Mouse (Mus musculus) kidney, adult 2 months (tissue): ENCODE data around the gene Nudt4.

Source experiments
- CTCF ChIP-seq: fragments of 200-500 bp; conservative IDR thresholded peaks from 2 replicates; pipeline ENCODE4 v1.5.1; 2011; ENCODE audit warnings: low read depth, mild to moderate bottlenecking, control low read depth, low read length, moderate library complexity, mixed read lengths; ENCODE audit not compliant: insufficient read depth, insufficient read length
- POLR2A ChIP-seq: fragments of 200-500 bp; IDR thresholded peaks from one replicate; pipeline ENCODE4 v1.6.1; 2011; ENCODE audit warnings: low read depth, low read length, control low read depth

- TF ChIP-seq POLR2A (no peak), CTCF (peak; percentile 24; the same call in 1 of the 2 replicates)
Observed at GRCm38 (mm10) chr10:95551752-95552151, 12.2 kb downstream of the Nudt4 start.
